7 mouse cellular contexts compared by ENCODE assay signal in the genomic region with DNA sequence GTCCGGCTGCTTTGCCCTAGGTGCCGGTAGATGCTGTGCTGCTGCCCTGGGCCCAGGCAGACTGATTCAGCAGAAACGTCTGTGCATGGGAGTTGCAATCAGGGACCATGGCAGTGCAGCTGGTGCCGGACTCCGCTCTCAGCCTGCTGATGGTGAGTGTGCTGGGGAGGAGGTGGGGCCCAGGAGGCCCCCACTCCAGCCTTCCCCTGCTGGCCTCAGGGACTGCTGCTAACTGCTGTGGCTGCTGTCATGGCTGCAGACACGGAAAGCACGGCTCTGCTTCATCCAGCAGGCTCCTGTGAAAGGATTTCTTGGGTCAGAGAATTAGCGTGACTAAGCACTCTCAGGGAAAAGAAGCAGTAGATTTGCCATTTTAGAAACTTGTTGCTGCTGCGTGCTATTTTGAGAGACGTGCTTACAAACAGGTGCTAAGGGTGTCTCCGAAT. TPM values are rescaled to one million over a fixed set of nuclear protein-coding genes. Genes with fewer than 3 reads are reported as not detected.
A peak's percentile ranks its signal among the peaks of the same experiment; 100 is the strongest.
DNase-seq lines count a peak whose midpoint lies in the region; ATAC-seq lines count a peak whose summit lies in the region.

No protein-coding gene starts in this region.

- no peaks in the 10 kb centered on the region for H3K9me3 ChIP-seq in embryonic facial prominence, embryonic 15.5 days (replicated peaks)
- H3K9me3 ChIP-seq in intestine, embryonic 15.5 days, result no peaks in the 10 kb centered on the region
- H3K9me3 ChIP-seq in midbrain, embryonic 10.5 days (replicated peaks), result no peaks in the 10 kb centered on the region

- 23% methylated on average over 11 of the region's 11 CpGs for WGBS in embryonic facial prominence, embryonic 15.5 days
- 37% methylated on average over 11 of the region's 11 CpGs for WGBS in intestine, embryonic 15.5 days
- WGBS in midbrain, embryonic 10.5 days, result 49% methylated on average over 11 of the region's 11 CpGs

- no peaks in the 10 kb centered on the region for H3K36me3 ChIP-seq in embryonic facial prominence, embryonic 15.5 days
- H3K36me3 ChIP-seq in intestine, embryonic 15.5 days, result no peaks in the 10 kb centered on the region
- H3K36me3 ChIP-seq in midbrain, embryonic 10.5 days, result no peaks in the 10 kb centered on the region

- H3K4me1 ChIP-seq in embryonic facial prominence, embryonic 15.5 days, result peaks cover 13% of the 10 kb centered on the region
- peaks cover 10% of the 10 kb centered on the region; the same call in 1 of the 2 replicates for H3K4me1 ChIP-seq in intestine, embryonic 15.5 days (replicated peaks)
- H3K4me1 ChIP-seq in midbrain, embryonic 10.5 days, result peaks cover 23% of the 10 kb centered on the region

- DNase-seq in R1 (ENCODE audit: low read depth, low spot score) (peak; percentile 5), ZHBTc4 (ENCODE audit: low read depth, low spot score) (peak; percentile 2)
- DNase-seq in midbrain, embryonic 10.5 days (ENCODE audit: low spot score), result peak; percentile 64
- peak; percentile 49 for DNase-seq in telencephalon, adult 2 months (ENCODE audit: low read depth, low spot score)
- no peak for DNase-seq in lung, adult 18-20 months

- H3K9ac ChIP-seq in embryonic facial prominence, embryonic 15.5 days, result no peak overlapping the region
- H3K9ac ChIP-seq in intestine, embryonic 15.5 days, result no peak overlapping the region

- peak overlapping the region; percentile 28; the same call in 1 of the 2 replicates for H3K4me2 ChIP-seq in embryonic facial prominence, embryonic 15.5 days (replicated peaks)
- peak overlapping the region; percentile 26 for H3K4me2 ChIP-seq in intestine, embryonic 15.5 days (replicated peaks)

- no peak overlapping the region for H3K27ac ChIP-seq in embryonic facial prominence, embryonic 15.5 days (replicated peaks)
- no peak overlapping the region for H3K27ac ChIP-seq in intestine, embryonic 15.5 days
- peak overlapping the region; percentile 78 for H3K27ac ChIP-seq in midbrain, embryonic 10.5 days (replicated peaks)

- no peaks in the 10 kb centered on the region for H3K27me3 ChIP-seq in embryonic facial prominence, embryonic 15.5 days
- no peaks in the 10 kb centered on the region for H3K27me3 ChIP-seq in intestine, embryonic 15.5 days (replicated peaks)
- no peaks in the 10 kb centered on the region; the same call in 1 of the 2 replicates for H3K27me3 ChIP-seq in midbrain, embryonic 10.5 days (ENCODE audit: low read depth, poor library complexity, severe bottlenecking)

- ATAC-seq in embryonic facial prominence, embryonic 15.5 days (ENCODE audit: insufficient number of reproducible peaks, low FRiP score, low TSS enrichment, low read depth), result no peak
- ATAC-seq in intestine, embryonic 15.5 days, result peak; percentile 58; the same call in 1 of the 2 replicates

- no peak overlapping the region for H3K4me3 ChIP-seq in embryonic facial prominence, embryonic 15.5 days (replicated peaks)
- H3K4me3 ChIP-seq in intestine, embryonic 15.5 days (replicated peaks), result no peak overlapping the region
- H3K4me3 ChIP-seq in midbrain, embryonic 10.5 days, result peak overlapping the region; percentile 30

RNA-seq across cellular contexts. Expression of gene Frmd4a, which starts 0.9 kb away (rescaled TPM):
- 39.5 and 40.1 TPM in 2 replicates for polyA plus RNA-seq in embryonic facial prominence, embryonic 15.5 days (2015; fragmentation: Nextera tagmentation; extraction: Ambion mirVana)
- polyA plus RNA-seq in intestine, embryonic 15.5 days (2015; fragmentation: Nextera tagmentation; extraction: Ambion mirVana), result 19.3 and 21.0 TPM in 2 replicates
- 33.1 and 38.5 TPM in 2 replicates for polyA plus RNA-seq in midbrain, embryonic 10.5 days (2016; fragmentation: Nextera tagmentation; extraction: Ambion mirVana)

Comparison
In these comparisons a context has a peak if more than half of its experiments do, and no peak if none do; other contexts are left out.
1. DNase-seq: peak in R1 (single experiment), ZHBTc4 (single experiment), midbrain, embryonic 10.5 days (single experiment) and telencephalon, adult 2 months (single experiment); none in lung, adult 18-20 months (0 of 2).